Mouse (Mus musculus) embryonic fibroblast, embryonic 13.5 days (primary cell): Measurements from ENCODE around the gene Dnmbp.

Experiments used
- CTCF ChIP-seq: IDR thresholded peaks from 2 replicates; pipeline ENCODE4 v1.5.1; 2011; ENCODE audit warnings: mild to moderate bottlenecking, control low read depth, low read length, moderate library complexity, borderline replicate concordance; ENCODE audit not compliant: insufficient read depth
- POLR2A ChIP-seq: IDR thresholded peaks from 2 replicates; pipeline ENCODE4 v1.6.1; 2011; ENCODE audit warnings: low read depth, mild to moderate bottlenecking, control low read depth, low read length, moderate library complexity

DNA sequence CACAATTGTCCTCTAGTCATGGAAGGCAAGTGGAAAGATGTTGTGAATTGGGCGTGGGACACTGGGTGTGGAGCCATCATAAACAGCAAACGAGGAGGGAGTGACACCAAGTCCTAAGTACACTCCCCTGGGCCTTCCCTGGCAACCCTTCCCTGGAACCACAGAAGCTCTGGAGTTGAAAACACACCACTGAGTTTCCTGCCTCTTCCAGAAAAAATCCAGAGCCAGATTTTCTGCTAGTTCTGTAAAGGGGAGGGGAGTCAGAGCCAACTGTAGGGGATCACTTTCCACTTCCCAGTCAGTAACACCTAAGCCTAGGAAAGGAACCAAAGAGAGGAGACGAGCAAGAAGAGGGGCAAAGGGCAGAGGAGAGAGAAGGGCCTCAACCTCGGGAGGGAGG lies 17.4 kb upstream of the Dnmbp start:
- TF ChIP-seq CTCF (no peak), POLR2A (no peak)
